Mouse (Mus musculus): ENCODE measurements around the gene Cald1.

DNA sequence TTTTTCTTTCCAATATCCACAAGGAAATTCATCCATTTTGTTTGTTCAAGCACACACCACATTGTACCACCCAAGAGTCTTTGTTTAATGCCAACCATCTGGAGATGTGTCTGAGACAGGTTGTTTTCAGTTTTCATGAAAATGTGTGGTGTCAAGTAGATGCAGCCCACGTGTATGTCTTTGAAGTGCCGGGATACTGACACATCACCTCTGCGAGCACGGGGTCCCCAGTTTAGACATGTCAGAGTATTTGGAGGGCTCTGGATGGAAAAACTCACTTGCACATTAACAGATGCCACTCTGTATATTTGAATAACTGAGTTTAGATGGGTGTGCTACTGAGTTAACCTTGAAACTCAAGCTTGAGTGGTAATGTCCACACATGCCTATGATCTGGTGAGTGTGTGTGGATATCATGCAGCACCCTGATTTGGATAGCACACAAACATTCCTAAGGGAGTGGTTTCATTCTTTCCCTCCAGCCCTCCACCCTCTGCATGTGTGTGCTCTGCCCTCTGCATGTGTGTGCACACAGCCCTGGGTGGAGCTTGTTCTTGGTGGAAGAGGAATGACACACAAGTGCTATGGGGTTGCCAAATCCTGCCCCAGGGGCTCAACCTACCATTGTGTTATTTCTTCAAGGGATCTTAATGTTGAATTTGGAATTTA, 45.7 kb upstream of the Cald1 start:
- TF ChIP-seq POLR2A (IDR thresholded peaks at IDR 0.05; ENCODE audit: low read depth, low read length) (no peak), CTCF (IDR thresholded peaks at IDR 0.05; ENCODE audit: extremely low read depth, insufficient read depth, insufficient read length, insufficient replicate concordance) (no peak)
